Mouse (Mus musculus) MEL (cell line): ENCODE data around the gene Ccdc186.

Experiments
- CTCF ChIP-seq, 3 experiments: IDR thresholded peaks in 2 of 3; conservative IDR thresholded peaks in 1 of 3; 2 replicates each; pipeline ENCODE4 v1.5.1; 2011 to 2012; ENCODE audit warnings: low read length in 3 of 3, low read depth in 2 of 3, mild to moderate bottlenecking in 2 of 3, improper control_type of control experiment in 1 of 3, inconsistent platforms in 1 of 3, mixed read lengths in 1 of 3, moderate library complexity in 1 of 3; ENCODE audit not compliant: control insufficient read depth in 1 of 3, insufficient read depth in 1 of 3, poor library complexity in 1 of 3, severe bottlenecking in 1 of 3
- MXI1 ChIP-seq: IDR thresholded peaks from 2 replicates; pipeline ENCODE4 v1.6.1; 2011; ENCODE audit warnings: mild to moderate bottlenecking, low read depth, low read length, improper control_type of control experiment
- MYC ChIP-seq: IDR thresholded peaks from 2 replicates; pipeline ENCODE4 v1.6.1; 2011; ENCODE audit warnings: low read depth, mild to moderate bottlenecking, low read length, improper control_type of control experiment, moderate library complexity
- POLR2A ChIP-seq, 2 experiments: IDR thresholded peaks; 2 replicates each; pipeline ENCODE4 v1.6.1; 2011 to 2012; ENCODE audit warnings: low read length in 2 of 2, mild to moderate bottlenecking in 2 of 2, control low read depth in 1 of 2, improper control_type of control experiment in 1 of 2, low read depth in 1 of 2, moderate library complexity in 1 of 2; ENCODE audit not compliant: control insufficient read depth in 1 of 2, insufficient read depth in 1 of 2, poor library complexity in 1 of 2
- POLR2AphosphoS2 ChIP-seq: IDR thresholded peaks from 2 replicates; pipeline ENCODE4 v1.6.1; 2011; ENCODE audit warnings: low read length, improper control_type of control experiment
- SIN3A ChIP-seq: IDR thresholded peaks from 2 replicates; pipeline ENCODE4 v1.6.1; 2012; ENCODE audit warnings: low read length, improper control_type of control experiment, inconsistent platforms
- TBP ChIP-seq: IDR thresholded peaks from 2 replicates; pipeline ENCODE4 v1.8.0; 2011; ENCODE audit warnings: low read depth, low read length, improper control_type of control experiment
- USF1 ChIP-seq: IDR thresholded peaks from 2 replicates; pipeline ENCODE4 v1.6.1; 2014; ENCODE audit warnings: low read depth, mild to moderate bottlenecking, inconsistent platforms, low read length, improper control_type of control experiment, moderate library complexity
- ZKSCAN1 ChIP-seq: IDR thresholded peaks from 2 replicates; pipeline ENCODE4 v1.6.1; 2012; ENCODE audit warnings: low read depth, mild to moderate bottlenecking, inconsistent platforms, low read length, improper control_type of control experiment, moderate library complexity

DNA sequence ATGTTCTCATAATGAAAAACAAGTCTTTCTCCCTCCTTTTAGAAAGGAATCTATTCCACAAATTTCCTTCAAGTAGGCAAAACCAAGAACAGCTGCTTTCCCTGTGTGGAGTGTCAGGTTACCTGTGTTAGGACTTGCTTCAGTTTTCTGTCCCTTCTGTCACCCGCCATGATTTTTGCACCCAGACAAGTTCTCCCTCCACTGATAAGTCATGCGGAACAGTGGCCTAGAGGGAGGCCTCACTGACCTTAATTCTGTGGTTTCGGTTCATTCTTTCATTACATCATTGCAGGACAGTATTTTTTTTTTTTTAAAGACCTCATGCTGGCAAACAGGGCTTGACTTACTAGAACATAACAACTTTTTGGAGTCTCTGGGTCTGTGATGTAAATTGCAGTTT, 72.6 kb downstream of the Ccdc186 start:
- no peak for TF ChIP-seq CTCF (IDR thresholded peaks at IDR 0.05 in 2 of 3, conservative IDR thresholded peaks at IDR 0.05 in 1 of 3; ENCODE audit: control insufficient read depth in 1 of 3, insufficient read depth in 1 of 3, low read depth in 2 of 3, low read length in 3 of 3, poor library complexity in 1 of 3, severe bottlenecking in 1 of 3)
- no peak for TF ChIP-seq SIN3A
- TF ChIP-seq TBP, result no peak
- no peak for TF ChIP-seq MYC
- TF ChIP-seq POLR2A (IDR thresholded peaks at IDR 0.05; ENCODE audit: control insufficient read depth in 1 of 2, insufficient read depth in 1 of 2, low read depth in 1 of 2, low read length in 2 of 2, poor library complexity in 1 of 2), result no peak
- no peak for TF ChIP-seq USF1
- no peak for TF ChIP-seq POLR2AphosphoS2
- no peak for TF ChIP-seq MXI1
- no peak for TF ChIP-seq ZKSCAN1
